Mouse (Mus musculus): Measurements from ENCODE around the gene Fhl1.

The Fhl1 gene

DNA sequence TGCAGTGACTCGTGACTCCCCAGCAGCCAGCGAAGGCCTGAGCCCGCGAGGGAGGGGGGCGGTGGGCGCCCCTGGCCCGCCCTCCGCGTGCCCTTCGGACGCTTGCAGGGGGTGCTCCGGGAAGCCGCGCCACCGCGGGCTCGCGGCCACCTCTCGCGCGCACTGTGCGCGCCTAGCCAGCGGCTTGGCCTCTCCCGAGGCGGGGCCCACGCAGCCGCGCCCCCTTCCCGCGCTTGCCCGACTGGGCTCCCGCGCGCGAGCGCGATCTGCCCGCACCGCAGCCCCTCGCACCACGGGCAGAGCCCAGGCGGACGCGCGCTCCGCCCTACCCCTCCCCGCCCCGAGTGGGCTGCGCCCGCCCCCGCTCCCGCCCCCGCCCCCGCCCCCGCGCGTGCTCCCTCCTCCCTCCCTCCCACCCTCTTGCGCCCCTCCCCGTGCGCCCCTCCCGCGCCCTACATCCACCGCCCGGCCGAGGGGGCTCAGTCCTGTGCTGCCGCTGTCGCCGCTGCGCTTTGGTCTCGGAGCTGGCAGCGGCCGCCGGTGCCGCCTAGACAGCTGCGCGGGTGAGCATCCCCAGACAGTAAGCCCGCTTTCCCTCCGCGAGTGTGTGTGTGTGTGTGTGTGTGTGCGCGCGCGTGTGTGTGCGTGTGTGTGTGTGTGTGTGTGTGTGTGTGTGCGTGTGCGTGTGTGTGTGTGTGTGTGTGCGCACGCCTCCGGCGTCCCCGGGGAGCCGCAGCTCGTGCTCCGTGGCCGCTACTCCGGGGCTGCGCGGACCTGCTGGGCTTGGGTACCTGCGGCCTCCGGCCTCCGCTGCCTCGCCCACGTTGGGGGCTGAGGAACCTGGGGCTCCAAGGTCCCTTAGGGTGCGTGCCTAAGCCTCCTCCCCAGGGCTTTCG lies at the start of gene Fhl1:
TSS of gene Fhl1 (plus strand) at position 482 of the 896 bp plus-strand sequence.
- DNase-seq (ENCODE audit: low read depth, low spot score) = no peak

DNA sequence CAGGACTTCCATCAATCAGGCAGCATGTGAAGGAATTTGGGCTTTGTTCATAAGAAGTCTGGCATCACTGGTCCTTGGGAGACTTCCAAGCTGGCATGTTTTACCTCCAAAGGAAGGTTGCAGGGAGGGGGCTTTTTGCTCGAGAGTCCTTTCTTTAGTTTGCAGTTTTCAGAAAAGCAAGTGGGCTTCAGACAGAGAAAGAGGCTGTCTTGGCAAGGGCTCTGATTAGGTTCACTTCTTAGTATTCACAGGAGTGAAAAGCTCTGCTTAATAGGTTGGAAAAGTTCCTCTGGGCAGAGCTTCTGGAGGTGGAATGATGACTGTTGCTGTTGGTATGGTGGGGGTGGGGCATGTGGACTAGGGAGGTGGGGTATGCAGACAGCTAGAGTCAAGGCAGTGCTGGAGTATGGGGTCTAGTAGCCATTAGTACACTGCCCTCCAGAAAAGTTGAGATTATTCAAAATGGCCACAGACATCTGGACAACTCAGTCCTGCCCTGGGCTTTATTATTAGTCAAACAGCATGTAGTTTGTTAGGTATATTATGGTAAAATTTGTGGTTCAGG lies 49.3 kb upstream of the Fhl1 start:
- DNase-seq (ENCODE audit: low read depth, low spot score) = no peak

DNA sequence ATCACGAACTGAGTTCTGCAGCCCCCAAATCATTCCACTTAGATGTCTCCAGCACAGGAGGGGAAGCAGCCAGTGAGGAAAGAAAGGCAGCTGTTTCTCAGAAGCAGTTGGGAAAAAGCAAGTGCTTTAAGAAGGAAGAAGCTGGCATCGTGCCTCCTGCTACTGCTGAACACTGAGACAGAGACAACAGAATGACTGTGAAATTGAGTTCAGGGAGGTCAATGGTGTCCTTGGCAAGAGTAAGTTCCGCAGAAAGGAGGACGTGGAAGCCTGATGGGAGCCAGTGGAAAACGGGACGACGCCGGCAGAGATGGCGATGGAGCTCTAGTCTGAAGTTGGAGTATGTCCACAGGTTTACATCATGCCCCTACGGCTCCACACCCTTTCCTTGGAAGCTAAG lies 48.1 kb upstream of the Fhl1 start:
- no peak for DNase-seq (ENCODE audit: low read depth, low spot score)

DNA sequence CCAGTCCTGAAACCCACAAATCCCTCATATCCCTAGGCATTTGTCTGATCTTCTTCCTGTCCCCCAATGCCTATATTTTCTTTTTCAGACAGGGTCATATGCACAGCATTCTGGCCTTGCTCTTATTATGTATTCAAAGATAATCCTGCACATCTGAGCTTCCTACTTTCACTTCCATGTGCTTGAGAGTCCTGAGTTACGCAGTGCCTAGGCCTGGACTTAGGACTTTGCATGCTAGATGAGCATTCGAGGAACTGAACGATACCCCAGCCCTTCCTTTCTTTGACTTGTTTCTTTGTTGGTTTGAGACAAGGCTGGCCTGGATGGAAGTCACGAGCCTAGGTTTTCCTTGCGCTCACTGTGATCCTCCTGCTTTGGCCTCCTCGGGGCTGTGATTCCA lies 39.0 kb upstream of the Fhl1 start:
- no peak for DNase-seq (ENCODE audit: low read depth, low spot score)

DNA sequence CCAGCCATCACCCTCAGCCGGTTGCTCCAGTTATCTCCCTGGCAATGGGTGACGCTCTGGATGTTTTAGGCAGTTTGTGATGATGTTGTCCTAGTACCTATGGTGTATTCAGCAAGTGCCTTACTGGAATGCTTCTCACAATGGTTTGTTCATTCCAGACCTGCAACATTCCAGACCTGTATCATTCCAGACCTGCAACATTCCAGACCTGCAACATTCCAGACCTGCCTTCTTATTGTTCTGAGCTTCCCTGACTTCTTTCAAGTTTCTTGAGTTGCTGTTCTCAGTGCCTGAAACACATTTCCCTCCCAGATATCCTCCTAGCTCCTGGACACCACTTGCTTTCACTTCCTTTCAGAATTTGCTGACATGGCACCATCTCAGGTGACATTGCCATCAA lies 37.0 kb upstream of the Fhl1 start:
- no peak for DNase-seq (ENCODE audit: low read depth, low spot score)

DNA sequence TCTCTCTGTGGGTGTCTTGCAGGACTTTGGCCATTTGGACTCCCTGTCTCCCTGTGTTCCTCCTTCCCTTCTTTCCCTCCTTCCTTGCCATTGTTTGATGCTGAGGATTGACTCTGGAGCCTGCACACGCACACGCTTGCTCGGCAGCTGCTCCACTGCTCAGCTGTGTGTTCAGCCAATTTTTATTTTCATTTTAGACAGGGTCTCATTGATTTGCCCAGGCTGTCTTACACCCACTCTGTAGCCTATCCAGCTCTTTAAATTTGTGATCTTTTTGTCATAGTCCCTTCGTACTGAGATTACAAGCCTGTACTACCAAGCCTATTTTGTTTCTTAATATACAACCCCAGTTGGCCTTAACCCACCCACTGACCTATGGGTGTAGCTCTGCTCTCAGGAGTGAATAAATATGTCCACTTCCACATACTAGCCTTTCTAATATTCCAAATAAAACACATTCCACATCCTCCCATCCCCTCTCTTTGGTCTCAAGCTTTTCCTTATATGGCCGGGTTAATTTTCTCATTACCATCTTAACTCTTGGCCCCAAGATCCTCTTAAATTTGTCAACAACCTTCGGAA lies 34.3 kb upstream of the Fhl1 start:
- DNase-seq (ENCODE audit: low read depth, low spot score) = no peak

DNA sequence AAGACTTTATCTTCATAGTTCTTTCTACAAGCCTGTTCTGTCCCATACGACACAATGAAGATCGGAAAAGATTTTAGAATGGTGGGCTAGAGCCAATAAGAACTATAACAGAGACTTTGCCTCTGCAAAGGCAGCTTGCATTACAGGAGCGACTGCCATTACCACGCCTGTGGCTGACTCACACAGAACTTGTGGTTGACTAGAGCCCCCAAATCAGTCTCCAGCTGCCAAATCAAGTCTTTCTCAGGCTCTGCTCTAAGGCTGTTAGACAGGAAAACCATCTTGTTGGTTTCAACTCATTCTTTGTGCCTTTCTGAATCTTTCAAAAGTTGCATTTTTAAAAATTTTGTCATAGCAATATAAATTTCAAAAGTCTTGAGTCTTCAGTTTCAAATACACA lies 33.7 kb upstream of the Fhl1 start:
- DNase-seq (ENCODE audit: low read depth, low spot score) = no peak

DNA sequence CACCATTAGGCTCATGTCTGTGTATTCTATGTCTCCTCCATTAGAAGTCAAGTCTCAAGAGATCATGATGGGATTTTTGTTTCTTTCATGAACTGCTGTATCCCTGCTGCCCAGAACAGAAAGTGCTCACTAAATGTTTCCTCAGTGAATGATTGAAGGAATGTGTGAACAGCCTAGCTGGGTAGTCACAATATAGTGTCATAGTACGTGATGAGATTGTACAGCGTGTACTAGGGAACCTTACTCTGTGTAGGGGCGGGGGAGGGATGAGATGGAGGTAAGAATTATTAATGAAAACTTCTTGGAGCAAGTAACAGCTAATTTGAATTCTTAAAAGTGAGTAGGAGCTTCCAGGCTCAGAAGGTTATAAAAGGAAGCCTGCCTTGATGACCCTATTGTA lies 30.3 kb upstream of the Fhl1 start:
- no peak for DNase-seq (ENCODE audit: low read depth, low spot score)

DNA sequence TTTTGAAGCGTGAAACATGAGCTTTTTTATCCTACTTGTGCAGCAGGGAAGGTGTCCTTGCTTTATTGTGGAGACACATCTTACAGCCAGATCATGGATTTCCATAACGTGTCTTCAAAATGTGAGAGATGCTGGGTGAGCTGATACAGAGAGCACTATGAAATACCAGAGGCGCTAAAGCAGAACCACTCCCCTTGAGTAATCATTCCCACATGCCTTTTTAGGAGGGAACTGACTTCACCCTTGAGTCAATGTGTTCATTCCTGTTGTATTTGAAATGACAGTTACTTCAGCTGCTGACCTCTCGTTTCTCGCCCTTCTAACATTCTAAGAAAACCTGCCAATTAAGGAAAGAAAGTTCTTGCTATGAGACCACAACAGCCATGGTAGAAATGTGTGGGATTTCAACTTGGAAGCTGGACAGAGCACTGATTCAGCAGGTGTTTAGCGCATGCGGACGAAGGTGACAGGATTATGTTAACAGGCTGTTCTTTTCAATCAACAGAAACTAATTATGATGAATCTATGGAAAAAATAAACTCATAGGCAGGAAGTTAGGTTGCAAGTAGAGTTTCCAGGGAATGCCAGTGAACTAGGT lies 27.5 kb upstream of the Fhl1 start:
- DNase-seq (ENCODE audit: low read depth, low spot score) = no peak

DNA sequence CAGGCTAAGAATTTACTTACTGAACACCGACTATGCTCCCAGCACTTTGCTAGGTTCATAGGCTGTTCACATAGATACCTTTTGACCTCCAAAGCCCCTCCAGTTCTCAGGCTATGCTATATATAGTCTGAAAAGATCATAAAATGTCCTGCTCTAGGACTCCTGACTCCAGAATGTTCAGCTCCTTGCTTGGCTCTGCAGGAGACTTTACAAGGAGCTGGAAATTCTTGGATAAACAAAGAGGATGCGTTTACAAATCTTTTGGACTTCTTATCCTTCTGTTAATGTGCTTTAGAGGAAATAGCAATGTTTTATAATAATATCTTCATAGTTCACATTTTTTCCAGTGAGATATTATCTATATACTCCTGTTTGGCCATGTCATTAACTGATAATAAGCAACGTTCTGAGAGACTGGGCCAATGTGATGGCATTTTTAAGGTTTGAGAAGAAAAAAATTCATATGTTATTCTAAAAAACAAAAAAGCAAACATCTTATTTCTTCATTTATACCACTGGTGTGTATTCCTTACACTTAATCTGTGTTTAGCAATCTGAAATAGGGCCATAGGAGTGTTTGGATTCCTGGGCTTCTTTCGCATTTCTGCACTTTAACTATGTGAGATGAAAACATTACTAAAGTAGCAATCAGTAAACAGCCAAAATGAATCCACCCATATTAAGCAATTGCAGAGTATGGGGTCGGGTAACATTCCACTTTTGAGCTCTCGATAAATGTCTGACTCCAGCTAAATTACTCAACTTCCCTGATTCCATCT lies 22.8 kb upstream of the Fhl1 start:
- DNase-seq (ENCODE audit: low read depth, low spot score) = no peak

DNA sequence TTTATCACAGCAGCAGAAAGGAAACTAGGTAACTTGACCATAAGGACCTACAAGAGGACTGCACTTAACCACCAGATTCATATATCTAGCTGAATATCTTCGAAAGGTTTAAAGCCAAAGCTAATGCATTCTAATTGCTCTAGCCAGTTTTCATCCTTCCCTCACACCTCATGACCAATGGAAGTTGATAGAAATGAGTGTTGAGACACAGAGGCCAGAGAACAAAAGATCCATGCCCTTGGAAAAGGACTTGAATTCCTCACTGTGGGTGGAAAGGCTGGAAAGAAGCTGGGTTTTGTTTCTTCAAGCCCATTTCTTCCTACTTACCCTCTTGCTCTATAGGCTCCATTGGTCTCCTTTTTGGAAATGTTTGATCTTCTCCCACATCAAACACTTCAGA lies 21.1 kb upstream of the Fhl1 start:
- DNase-seq (ENCODE audit: low read depth, low spot score) = no peak

DNA sequence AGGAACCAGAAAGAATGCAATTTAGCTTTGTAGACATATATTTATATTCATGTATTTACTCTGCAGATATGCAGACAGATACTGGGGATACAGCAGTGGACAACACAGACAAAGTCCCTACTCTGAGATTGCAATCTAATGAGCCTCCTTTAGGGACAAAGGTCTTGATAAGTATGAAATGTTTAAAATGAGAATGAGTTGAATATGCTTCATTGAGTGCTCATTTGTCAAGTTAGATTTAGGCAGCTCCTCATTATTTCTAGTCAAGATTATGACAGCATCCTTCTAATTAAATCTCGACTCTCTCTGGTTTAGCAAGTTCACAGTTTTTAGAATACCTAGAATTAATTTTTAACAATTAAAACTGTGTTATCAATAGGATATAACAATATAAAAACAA lies 18.9 kb upstream of the Fhl1 start:
- DNase-seq (ENCODE audit: low read depth, low spot score) = no peak

DNA sequence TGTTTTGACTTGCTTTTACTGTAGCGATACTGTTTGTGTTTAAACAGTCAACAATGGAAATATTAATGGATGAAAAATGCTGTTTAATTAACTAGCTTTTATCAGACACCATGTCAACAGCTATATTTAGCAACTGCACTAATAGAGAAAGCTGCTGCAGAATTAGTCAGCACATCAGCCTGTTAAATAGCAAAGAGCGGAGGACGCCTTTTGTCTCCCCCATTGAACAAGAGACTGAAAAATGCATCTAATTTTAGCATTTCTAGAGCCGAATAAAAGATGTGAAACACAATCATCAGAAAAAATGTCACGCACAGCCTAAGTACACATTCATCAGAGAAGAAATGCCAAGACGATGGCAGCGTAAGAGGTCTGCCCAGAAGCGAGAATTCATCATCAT lies 9.0 kb upstream of the Fhl1 start:
- DNase-seq (ENCODE audit: low read depth, low spot score) = no peak

DNA sequence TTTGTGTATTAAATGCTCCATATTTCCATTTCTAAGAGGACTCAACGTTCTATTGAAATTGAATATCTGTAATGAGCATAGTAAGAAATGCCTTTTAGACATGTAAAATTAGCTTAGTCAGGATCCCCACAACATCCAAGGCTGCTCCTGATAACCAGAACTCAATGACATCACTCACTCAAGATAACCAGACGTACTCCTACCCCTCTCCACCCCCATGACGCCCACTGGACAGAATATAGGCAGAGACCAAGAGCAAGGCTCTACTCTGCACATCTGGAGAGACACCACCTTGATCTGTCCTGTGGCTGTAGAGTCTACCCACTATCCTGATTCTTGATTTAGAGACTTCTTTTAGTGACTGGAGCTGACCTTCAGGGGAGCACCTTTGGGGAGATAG lies 3.1 kb upstream of the Fhl1 start:
- DNase-seq (ENCODE audit: low read depth, low spot score) = no peak

DNA sequence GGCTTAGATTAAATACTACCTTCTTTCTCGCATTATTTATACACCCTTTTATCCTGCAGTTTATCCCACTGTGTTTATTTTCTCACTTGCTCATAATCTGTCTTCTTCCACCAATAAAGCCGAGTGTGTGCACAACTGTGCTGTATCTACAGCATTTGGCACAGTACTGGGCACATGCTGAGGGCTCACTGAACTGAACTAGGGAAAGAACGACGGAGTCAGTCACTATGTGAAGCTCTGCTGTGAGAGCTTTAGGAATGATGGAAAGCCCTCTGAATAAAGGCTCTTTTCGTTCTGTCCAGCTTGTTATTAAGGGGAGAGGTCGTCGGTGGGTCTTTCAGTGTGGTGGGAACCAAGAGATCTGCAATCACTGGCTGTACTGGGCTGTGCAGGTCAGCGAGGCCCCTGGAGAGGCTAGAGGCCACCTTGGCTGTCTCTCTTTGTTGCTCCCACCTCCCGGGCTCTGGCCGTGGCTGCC lies 720 bp upstream of the Fhl1 start:
- DNase-seq (ENCODE audit: low read depth, low spot score) = no peak

DNA sequence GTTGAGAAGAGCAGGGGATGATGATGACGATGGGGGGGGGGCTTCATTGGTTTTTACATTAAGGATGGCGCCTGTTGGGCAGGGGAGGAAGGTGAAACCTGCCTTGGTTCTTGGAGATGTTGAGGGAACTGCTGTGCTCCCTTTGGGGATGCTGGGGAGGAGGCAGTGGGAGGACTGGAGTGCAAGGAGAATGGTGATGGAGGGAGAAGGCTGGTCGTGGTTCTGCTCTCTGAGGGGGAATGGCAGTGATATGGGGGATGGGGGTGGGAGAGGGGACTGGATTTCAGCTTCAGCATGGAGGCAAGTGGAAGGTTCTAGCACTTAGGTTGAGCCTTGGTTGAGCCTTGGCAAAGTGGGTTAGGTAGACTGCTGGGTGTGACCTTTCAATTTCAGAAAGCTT lies 814 bp downstream of the Fhl1 start:
- no peak for DNase-seq (ENCODE audit: low read depth, low spot score)

DNA sequence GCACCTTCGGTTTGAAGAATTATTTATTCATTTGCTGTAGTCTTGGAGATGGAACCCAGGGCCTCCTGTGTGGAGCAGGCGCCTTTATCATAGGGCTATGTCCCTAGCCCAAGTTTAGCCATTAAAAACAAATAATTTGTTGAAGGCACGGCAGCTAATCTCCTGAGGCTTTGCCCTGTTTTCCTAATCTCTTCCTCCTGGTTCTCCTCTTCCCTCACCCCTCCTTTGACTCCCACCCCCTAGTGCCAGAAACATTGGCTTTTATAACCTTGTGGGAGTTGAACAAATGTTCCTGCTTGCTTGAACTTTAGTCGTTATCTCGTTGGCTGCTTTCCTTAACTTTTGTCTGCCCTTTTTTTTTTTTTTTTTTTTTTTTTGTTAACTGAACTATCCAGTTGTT lies 2.8 kb downstream of the Fhl1 start:
- no peak for DNase-seq (ENCODE audit: low read depth, low spot score)

DNA sequence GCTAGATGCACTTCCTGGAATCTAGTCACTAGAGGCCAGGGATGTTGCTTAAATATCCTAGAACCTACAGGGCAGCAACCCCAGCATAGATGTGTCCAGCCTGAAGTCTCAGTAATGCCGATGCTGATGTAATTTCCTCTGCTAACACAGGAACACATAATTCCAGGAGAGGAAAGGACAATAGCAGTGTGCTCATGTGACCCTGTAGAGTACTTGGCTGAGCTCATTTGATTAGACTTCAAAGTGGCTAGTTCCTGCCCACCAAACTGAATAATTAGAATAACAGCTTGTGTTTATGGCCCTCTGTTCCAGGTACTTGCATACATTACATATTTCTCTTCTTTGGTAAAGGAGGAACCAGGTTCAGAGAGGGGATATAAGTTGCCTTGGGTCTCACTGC lies 4.6 kb downstream of the Fhl1 start:
- no peak for DNase-seq (ENCODE audit: low read depth, low spot score)

DNA sequence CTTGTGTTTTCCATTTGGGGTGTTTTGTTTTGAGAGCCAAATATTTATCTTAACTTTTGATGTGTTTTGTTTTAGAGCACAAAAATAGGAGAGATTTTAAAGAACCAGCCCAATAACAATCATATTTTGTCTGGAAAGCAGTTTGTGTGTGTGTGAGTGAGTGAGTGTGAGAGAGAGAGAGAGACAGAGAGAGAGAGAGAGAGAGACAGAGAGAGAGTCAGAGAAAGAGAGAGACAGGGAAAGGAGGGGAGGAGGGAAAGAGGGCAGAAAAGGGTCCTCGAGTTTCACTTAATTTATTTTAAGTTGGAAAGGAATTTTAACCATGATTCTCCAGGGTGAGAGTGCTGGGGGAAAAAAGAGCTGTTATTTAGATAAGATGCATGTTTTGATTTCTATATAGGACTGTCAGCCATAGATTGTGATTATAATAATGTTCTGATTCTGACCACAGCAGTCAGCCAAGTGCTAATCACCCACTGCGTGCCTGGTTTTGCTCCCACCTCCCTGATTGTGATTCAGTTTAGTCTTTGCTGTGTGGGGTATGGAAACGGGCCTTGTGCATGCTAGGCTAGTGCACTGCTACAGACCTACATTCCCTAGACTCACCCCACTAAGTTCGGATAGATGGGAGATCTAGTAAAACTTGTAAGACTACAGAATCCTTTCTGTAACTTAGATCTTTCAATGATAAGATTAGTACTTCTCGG lies 6.4 kb downstream of the Fhl1 start:
- no peak for DNase-seq (ENCODE audit: low read depth, low spot score)

DNA sequence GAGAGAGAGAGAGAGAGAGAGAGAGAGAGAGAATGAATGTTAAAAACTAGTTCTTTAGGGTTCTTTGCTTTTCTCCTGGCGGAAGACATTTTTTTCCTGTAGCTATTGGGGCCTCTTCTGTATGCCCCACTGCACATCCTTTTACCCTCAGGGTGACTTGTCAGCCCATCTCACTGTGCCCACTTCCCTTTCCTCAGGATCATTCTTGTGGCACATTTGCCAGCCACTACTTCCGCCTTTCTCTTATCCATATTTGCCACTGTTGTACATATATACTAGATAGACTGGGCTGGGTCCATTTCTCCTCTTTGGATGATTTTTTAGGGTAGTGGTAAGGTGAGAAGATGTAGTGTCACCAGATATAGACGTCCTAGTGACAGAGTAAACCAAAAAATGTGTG lies 9.8 kb downstream of the Fhl1 start:
- DNase-seq (ENCODE audit: low read depth, low spot score) = peak; percentile 2

DNA sequence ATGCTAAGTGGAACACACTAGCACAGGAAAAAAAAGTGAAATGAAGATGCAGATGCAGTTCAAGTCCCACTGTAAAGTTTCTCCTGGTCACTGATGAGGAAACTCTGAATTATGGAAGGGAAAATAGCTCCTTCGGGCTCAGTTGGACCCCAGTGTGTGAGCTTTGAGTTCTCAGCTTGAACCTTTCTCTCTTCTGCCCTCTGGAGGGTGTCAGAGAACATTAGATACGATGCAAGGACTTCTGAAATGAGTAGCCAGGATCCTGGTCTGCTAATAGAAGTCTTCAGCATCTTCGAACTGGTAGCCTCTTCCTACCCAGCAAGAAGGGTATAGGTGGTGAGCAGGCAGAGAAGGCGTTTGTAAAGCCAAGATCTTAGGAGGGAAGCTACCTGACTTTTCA lies 19.9 kb downstream of the Fhl1 start:
- DNase-seq (ENCODE audit: low read depth, low spot score) = no peak

Measured in A20 (cell line).